Mouse (Mus musculus) embryonic facial prominence, embryonic 11.5 days (tissue): ENCODE data around the gene Ass1. TPM values are rescaled to one million over a fixed set of nuclear protein-coding genes. Genes with fewer than 3 reads are reported as not detected.
A peak's percentile ranks its signal among the peaks of the same experiment; 100 is the strongest.

ENCODE experiments used
- ATAC-seq: fragments of 200-750 bp; cut with Nextera tagmentation; replicated peaks from 2 replicates; pipeline ENCODE4 v1.8.0; 2017; ENCODE audit warnings: low read depth; ENCODE audit not compliant: insufficient number of reproducible peaks, low FRiP score, low TSS enrichment
- DNase-seq: peaks from one replicate; pipeline ENCODE4 v3.0.0-alpha.2; 2015; ENCODE audit warnings: low spot score
- H3K27ac ChIP-seq: fragments of 300-500 bp; sonication (generic); replicated peaks from 2 replicates; pipeline ENCODE4 v1.5.1; 2014; ENCODE audit warnings: mild to moderate bottlenecking, low read depth, low read length, control low read depth
- H3K27me3 ChIP-seq: fragments of 300-500 bp; sonication (generic); 2 replicates; pipeline ENCODE4 v1.6.1; 2014; ENCODE audit warnings: mild to moderate bottlenecking, low read length, moderate library complexity, mixed read lengths; ENCODE audit not compliant: control insufficient read depth, insufficient read depth
- H3K36me3 ChIP-seq: fragments of 300-500 bp; sonication (generic); replicated peaks from 2 replicates; pipeline ENCODE4 v1.6.1; 2014; ENCODE audit warnings: low read depth, mild to moderate bottlenecking, low read length, moderate library complexity, mixed read lengths; ENCODE audit not compliant: control insufficient read depth, insufficient read depth
- H3K4me1 ChIP-seq: fragments of 300-500 bp; sonication (generic); 2 replicates; pipeline ENCODE4 v1.6.1; 2014; ENCODE audit warnings: low read length, mixed read lengths; ENCODE audit not compliant: control insufficient read depth, insufficient read depth
- H3K4me2 ChIP-seq: fragments of 300-500 bp; sonication (generic); 2 replicates; pipeline ENCODE4 v1.6.1; 2014; ENCODE audit warnings: low read depth, mild to moderate bottlenecking, control low read depth, low read length, moderate library complexity
- H3K4me3 ChIP-seq: fragments of 300-500 bp; sonication (generic); 2 replicates; pipeline ENCODE4 v1.5.1; 2014; ENCODE audit warnings: low read depth, low read length, control low read depth
- H3K9ac ChIP-seq: fragments of 300-500 bp; sonication (generic); replicated peaks from 2 replicates; pipeline ENCODE4 v1.6.1; 2014; ENCODE audit warnings: mild to moderate bottlenecking, control low read depth, low read length
- H3K9me3 ChIP-seq: fragments of 300-500 bp; sonication (generic); replicated peaks from 2 replicates; pipeline ENCODE4 v1.6.1; 2016; ENCODE audit warnings: mild to moderate bottlenecking, low read length, inconsistent platforms, mixed read lengths; ENCODE audit not compliant: control insufficient read depth
- WGBS: fragments of 180-500 bp; shearing (Covaris S2); extraction: QIAGEN DNeasy Blood & Tissue Kit; methylation state at CpG from one replicate; pipeline ENCODE4 v1.1.7; 2014; 5-methylcytosine and 5-hydroxymethylcytosine counted together
- polyA plus RNA-seq: library from polyadenylated mRNA; unstranded; fragments of >200 nt; fragmentation: Nextera tagmentation; extraction: Ambion mirVana; gene quantifications from 2 replicates; pipeline ENCODE4 v1.2.1, GENCODE M21; 2014

Ass1 gene
- polyA plus RNA-seq, 1 experiment from 2014 or later = 11.2 TPM

DNA sequence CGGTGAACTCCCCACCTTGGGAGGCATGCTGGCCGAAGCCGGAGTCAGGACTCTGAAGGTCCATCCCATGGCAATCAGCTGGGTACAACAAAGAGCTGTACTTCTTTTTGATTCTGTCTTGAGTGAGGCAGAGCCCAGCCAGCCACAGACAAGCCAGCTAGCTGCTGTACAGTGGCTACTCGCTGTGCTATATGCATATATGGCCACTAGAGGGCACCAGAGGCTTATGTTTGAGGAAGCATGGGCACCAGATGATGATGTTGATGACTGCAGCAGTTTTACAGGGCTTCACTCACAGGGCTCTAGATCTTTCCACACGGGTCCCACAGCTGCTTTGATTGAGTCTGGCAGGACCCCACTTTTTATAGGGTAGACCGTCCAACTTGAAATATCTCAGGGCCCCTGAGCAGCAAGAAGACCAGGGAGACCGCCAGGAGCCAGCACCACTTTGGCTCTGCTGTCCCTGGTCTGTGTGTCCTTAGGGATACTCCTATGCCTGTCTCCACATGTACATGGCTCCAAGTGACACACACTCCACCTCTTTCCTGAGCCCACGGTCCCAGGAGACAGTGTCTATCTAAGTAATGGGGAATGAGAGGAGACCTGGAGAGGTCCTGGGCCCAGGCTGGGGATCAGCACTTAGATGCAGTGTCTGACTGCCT, 13.0 kb downstream of the Ass1 start:
- no peaks in the 10 kb centered on the region for H3K36me3 ChIP-seq
- no peaks in the 10 kb centered on the region for H3K9me3 ChIP-seq
- no peaks in the 10 kb centered on the region for H3K4me1 ChIP-seq
- DNase-seq (peak; percentile 95), ATAC-seq (0 out of 2 replicates have a peak, but pooled peaks have one; percentile 68)
- 31% methylated on average over 8 of the region's 8 CpGs for WGBS
- H3K27me3 ChIP-seq = no peaks in the 10 kb centered on the region
- no peak overlapping the region for H3K4me2 ChIP-seq
- no peak overlapping the region for H3K27ac ChIP-seq
- no peak overlapping the region for H3K4me3 ChIP-seq
- no peak overlapping the region for H3K9ac ChIP-seq

DNA sequence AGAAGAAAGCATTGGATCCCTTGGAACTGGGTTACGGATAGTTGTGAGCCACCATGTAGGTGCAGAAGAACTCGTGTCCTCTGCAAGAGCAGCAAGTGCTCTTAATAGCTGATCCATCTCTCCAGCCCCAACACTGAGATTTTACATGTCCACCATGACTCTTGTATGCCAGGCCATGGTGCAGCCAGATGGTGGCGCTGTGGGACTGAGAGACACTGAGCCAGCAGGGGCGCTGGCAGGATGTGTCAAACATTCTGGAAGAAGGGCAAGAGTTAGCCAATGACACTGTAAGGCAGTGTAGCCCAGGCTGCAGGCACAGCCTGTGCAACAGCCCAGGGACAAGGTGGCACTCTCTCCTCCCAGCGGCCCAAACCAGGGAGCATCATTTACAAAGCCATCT, 14.2 kb downstream of the Ass1 start:
- Histone ChIP-seq H3K9ac (no peak overlapping the region), H3K4me3 (no peak overlapping the region), H3K36me3 (no peaks in the 10 kb centered on the region), H3K27ac (no peak overlapping the region), H3K4me1 (no peaks in the 10 kb centered on the region), H3K27me3 (no peaks in the 10 kb centered on the region), H3K4me2 (no peak overlapping the region), H3K9me3 (no peaks in the 10 kb centered on the region)
- DNase-seq = peak; percentile 88
- peak; percentile 52; the same call in 1 of the 2 replicates for ATAC-seq
- WGBS = 22% methylated on average over 5 of the region's 5 CpGs

DNA sequence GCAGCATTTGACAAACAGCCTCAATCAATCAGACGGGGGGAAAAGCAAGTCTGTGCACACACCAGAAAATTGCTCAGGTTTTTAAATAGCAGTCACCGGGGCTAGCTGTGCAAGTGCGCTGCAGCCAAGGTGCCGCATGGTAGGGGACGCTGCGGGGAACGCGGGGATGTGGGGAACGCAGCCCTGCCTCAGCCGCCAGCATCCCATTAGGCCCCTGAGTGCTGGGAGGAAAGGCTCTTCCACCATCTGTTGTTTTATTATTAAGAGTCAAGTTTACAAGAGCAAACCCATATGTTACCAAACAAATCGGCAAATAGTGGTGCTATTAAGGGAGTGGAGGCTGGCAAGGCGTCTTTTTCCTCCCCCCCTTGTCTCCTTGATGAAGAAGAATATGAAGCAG, 19.2 kb downstream of the Ass1 start:
- no peak for DNase-seq
- Histone ChIP-seq H3K9me3 (no peaks in the 10 kb centered on the region), H3K27me3 (no peaks in the 10 kb centered on the region; the same call in 1 of the 2 replicates), H3K36me3 (no peaks in the 10 kb centered on the region), H3K27ac (no peak overlapping the region), H3K4me2 (no peak overlapping the region), H3K9ac (no peak overlapping the region), H3K4me1 (0 out of 2 replicates have a peak, but pooled peaks cover 2% of the 10 kb centered on the region), H3K4me3 (no peak overlapping the region)
- 48% methylated on average over 12 of the region's 12 CpGs for WGBS
- ATAC-seq = no peak

DNA sequence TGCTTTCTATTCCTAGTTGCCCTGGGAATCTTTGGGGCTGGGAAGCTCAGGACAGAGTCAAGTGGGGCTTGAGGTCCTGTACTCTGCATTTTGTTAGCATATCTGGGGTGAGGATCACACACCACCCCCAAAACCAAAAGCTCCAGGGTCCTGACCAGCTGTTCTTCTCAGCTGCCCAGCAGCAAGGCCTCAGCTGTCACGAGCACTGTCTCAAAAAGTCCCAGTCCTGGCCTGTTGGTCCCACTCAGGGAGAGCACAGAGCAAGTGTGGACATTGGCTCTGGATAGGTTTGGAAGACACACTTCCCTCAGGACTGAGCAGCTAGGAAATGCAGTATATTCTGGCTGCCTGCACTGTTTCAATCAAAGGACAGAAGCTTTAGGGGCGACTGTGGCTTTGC, 20.5 kb downstream of the Ass1 start:
- no peak for ATAC-seq
- 91% methylated on average over 2 of the region's 2 CpGs for WGBS
- Histone ChIP-seq H3K4me2 (no peak overlapping the region), H3K27me3 (no peaks in the 10 kb centered on the region; the same call in 1 of the 2 replicates), H3K4me3 (no peak overlapping the region), H3K4me1 (0 out of 2 replicates have a peak, but pooled peaks cover 2% of the 10 kb centered on the region), H3K36me3 (no peaks in the 10 kb centered on the region), H3K27ac (no peak overlapping the region), H3K9ac (no peak overlapping the region), H3K9me3 (no peaks in the 10 kb centered on the region)
- no peak for DNase-seq

DNA sequence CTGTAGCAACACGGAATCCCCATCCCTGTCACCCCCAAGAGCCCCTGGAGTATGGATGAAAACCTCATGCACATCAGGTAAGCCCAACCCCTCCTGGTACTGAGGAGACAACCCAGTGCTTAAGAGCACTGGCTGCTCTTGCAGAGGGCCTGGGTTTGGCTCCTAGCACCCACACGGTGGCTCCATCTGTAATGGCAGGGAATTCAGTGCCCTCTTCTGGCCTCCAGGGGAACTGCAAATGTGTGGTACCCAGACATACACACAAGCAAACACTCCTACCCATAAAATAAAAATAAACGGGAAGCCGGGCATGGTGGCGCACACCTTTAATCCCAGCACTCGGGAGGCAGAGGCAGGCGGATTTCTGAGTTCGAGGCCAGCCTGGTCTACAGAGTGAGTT, 22.3 kb downstream of the Ass1 start:
- DNase-seq (no peak), ATAC-seq (no peak)
- 95% methylated on average over 8 of the region's 8 CpGs for WGBS
- Histone ChIP-seq H3K36me3 (no peaks in the 10 kb centered on the region), H3K27ac (no peak overlapping the region), H3K27me3 (no peaks in the 10 kb centered on the region; the same call in 1 of the 2 replicates), H3K4me2 (no peak overlapping the region), H3K4me1 (peaks cover 4% of the 10 kb centered on the region), H3K9ac (no peak overlapping the region), H3K9me3 (no peaks in the 10 kb centered on the region), H3K4me3 (no peak overlapping the region)

DNA sequence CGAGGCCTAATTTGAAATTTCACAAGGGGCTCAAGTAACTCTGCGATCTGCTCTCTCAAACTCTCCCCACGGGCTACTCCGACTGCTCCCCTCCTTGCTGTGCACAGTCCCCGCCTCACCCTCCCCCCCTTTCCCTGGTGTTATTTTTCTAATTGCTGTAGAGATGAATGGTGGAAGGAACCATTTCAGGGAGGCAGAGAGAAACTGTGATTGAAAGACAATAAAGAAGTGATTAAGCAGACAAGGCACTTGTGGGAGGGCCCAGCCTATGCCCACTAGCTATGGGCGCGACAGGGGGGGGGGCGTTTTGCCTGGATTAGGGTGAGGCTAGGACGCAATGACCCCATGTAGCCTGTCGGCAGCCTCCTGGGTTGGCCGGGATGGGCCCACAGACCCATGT, 23.2 kb downstream of the Ass1 start:
- WGBS = 43% methylated on average over 11 of the region's 11 CpGs
- Histone ChIP-seq H3K4me2 (no peak overlapping the region), H3K4me1 (peaks cover 4% of the 10 kb centered on the region), H3K9ac (no peak overlapping the region), H3K4me3 (no peak overlapping the region), H3K9me3 (no peaks in the 10 kb centered on the region), H3K27ac (no peak overlapping the region), H3K27me3 (no peaks in the 10 kb centered on the region; the same call in 1 of the 2 replicates), H3K36me3 (no peaks in the 10 kb centered on the region)
- ATAC-seq (no peak), DNase-seq (no peak)

DNA sequence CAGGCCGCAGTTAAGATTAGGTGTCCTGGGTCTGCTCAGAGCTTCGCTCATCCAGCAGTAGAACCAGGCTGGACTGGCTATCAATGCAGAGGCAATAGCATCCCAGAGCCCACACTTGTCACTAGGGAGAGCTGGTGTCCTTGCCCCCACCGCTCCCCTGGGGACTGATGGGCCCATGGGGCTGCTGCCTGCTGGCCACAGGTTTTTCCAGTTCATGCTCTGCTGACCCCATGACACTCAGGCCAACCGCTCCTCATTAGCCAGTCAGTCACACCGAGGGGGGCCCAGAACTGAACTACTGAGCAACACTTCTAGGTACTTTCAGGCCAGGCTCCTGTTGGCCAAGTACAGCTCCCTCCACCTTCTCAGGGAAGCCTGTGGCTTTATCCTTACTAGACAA, 24.3 kb downstream of the Ass1 start:
- H3K27me3 ChIP-seq = peaks cover 3% of the 10 kb centered on the region
- no peak overlapping the region for H3K4me3 ChIP-seq
- H3K9me3 ChIP-seq = no peaks in the 10 kb centered on the region
- H3K4me2 ChIP-seq = no peak overlapping the region
- H3K4me1 ChIP-seq = peaks cover 4% of the 10 kb centered on the region
- H3K27ac ChIP-seq = no peak overlapping the region
- H3K36me3 ChIP-seq = no peaks in the 10 kb centered on the region
- WGBS = 62% methylated on average over 5 of the region's 5 CpGs
- ATAC-seq (no peak), DNase-seq (no peak)
- no peak overlapping the region for H3K9ac ChIP-seq

DNA sequence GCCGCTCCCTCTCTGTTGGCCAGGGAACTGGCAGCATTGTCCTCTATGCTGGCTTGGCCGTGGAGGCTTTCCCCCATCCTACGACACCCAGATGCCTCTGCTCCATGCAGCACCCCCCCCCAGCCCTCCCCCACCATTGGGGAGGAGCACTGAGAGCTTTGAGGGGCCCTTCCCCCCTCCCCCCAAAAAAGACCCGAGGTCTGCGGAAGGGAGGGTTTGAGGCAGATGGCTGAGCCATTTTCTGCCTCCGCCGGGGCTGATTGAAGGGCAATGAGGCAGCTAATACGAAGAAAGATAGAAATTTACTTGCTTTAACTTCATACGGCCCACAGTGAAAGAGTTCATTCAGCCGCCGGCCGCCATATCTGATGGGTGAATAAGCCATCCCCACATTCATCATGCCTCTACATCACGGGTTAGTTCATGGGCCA, 25.1 kb downstream of the Ass1 start:
- Histone ChIP-seq H3K9ac (no peak overlapping the region), H3K4me2 (no peak overlapping the region), H3K36me3 (no peaks in the 10 kb centered on the region), H3K4me3 (no peak overlapping the region), H3K27ac (no peak overlapping the region), H3K27me3 (peaks cover 3% of the 10 kb centered on the region), H3K9me3 (no peaks in the 10 kb centered on the region), H3K4me1 (peaks cover 4% of the 10 kb centered on the region)
- 68% methylated on average over 13 of the region's 13 CpGs for WGBS
- ATAC-seq (no peak), DNase-seq (no peak)
